Mouse (Mus musculus): ENCODE results near the gene Ptprs. TPM values are rescaled to one million over a fixed set of nuclear protein-coding genes. Genes with fewer than 3 reads are reported as not detected.

Gene Ptprs
- polyA plus RNA-seq, 1 experiment from 2014 or later, result 80.1 TPM

- 34% methylated on average over 8 of the region's 8 CpGs for WGBS
- no peak for DNase-seq (ENCODE audit: low spot score)
- H3K4me1 ChIP-seq (ENCODE audit: control insufficient read depth, insufficient read depth, low read length), result no peaks in the 10 kb centered on the region
- no peak for ATAC-seq (replicated peaks; ENCODE audit: insufficient number of reproducible peaks, low FRiP score, low TSS enrichment, low read depth)
- no peaks in the 10 kb centered on the region for H3K27me3 ChIP-seq (ENCODE audit: control insufficient read depth, insufficient read depth, low read length)
- no peak overlapping the region for H3K27ac ChIP-seq (replicated peaks; ENCODE audit: low read depth, low read length)
- H3K4me3 ChIP-seq (ENCODE audit: low read depth, low read length), result no peak overlapping the region
- peaks cover 28% of the 10 kb centered on the region for H3K36me3 ChIP-seq (replicated peaks; ENCODE audit: control insufficient read depth, insufficient read depth, low read depth, low read length)
- H3K9ac ChIP-seq (replicated peaks; ENCODE audit: low read length), result no peak overlapping the region
- no peak overlapping the region for H3K4me2 ChIP-seq (ENCODE audit: low read depth, low read length)
- H3K9me3 ChIP-seq (replicated peaks; ENCODE audit: control insufficient read depth, low read length), result no peaks in the 10 kb centered on the region
Observed at GRCm38 (mm10) chr17:56409759-56410158, 66.5 kb downstream of the Ptprs start.

GRCm38 (mm10) chr17:56408965-56409625, 67.2 kb downstream of the Ptprs start:
- no peaks in the 10 kb centered on the region for H3K4me1 ChIP-seq (ENCODE audit: control insufficient read depth, insufficient read depth, low read length)
- 44% methylated on average over 13 of the region's 13 CpGs for WGBS
- no peaks in the 10 kb centered on the region for H3K9me3 ChIP-seq (replicated peaks; ENCODE audit: control insufficient read depth, low read length)
- H3K36me3 ChIP-seq (replicated peaks; ENCODE audit: control insufficient read depth, insufficient read depth, low read depth, low read length), result peaks cover 24% of the 10 kb centered on the region
- no peak overlapping the region for H3K9ac ChIP-seq (replicated peaks; ENCODE audit: low read length)
- no peak for ATAC-seq (replicated peaks; ENCODE audit: insufficient number of reproducible peaks, low FRiP score, low TSS enrichment, low read depth)
- H3K27ac ChIP-seq (replicated peaks; ENCODE audit: low read depth, low read length), result no peak overlapping the region
- no peaks in the 10 kb centered on the region for H3K27me3 ChIP-seq (ENCODE audit: control insufficient read depth, insufficient read depth, low read length)
- no peak for DNase-seq (ENCODE audit: low spot score)
- no peak overlapping the region for H3K4me3 ChIP-seq (ENCODE audit: low read depth, low read length)
- H3K4me2 ChIP-seq (ENCODE audit: low read depth, low read length), result no peak overlapping the region

GRCm38 (mm10) chr17:56407379-56407778, 68.9 kb downstream of the Ptprs start:
- WGBS, result 41% methylated on average over 8 of the region's 8 CpGs

GRCm38 (mm10) chr17:56406878-56407277, 69.4 kb downstream of the Ptprs start:
- no peaks in the 10 kb centered on the region for H3K27me3 ChIP-seq (ENCODE audit: control insufficient read depth, insufficient read depth, low read length)
- H3K36me3 ChIP-seq (replicated peaks; ENCODE audit: control insufficient read depth, insufficient read depth, low read depth, low read length), result peaks cover 9% of the 10 kb centered on the region
- no peak overlapping the region for H3K4me3 ChIP-seq (ENCODE audit: low read depth, low read length)
- no peak overlapping the region for H3K4me2 ChIP-seq (ENCODE audit: low read depth, low read length)
- DNase-seq (ENCODE audit: low spot score) (peak; percentile 11), ATAC-seq (replicated peaks; ENCODE audit: insufficient number of reproducible peaks, low FRiP score, low TSS enrichment, low read depth) (no peak)
- H3K9me3 ChIP-seq (replicated peaks; ENCODE audit: control insufficient read depth, low read length), result no peaks in the 10 kb centered on the region
- WGBS, result 61% methylated on average over 4 of the region's 4 CpGs
- no peaks in the 10 kb centered on the region for H3K4me1 ChIP-seq (ENCODE audit: control insufficient read depth, insufficient read depth, low read length)
- H3K9ac ChIP-seq (replicated peaks; ENCODE audit: low read length), result no peak overlapping the region; the same call in 1 of the 2 replicates
- H3K27ac ChIP-seq (replicated peaks; ENCODE audit: low read depth, low read length), result no peak overlapping the region

More at GRCm38 (mm10) chr17:56407379-56407778, 68.9 kb downstream of the Ptprs start:
- no peak overlapping the region; the same call in 1 of the 2 replicates for H3K9ac ChIP-seq (replicated peaks; ENCODE audit: low read length)
- no peak overlapping the region for H3K4me3 ChIP-seq (ENCODE audit: low read depth, low read length)
- DNase-seq (ENCODE audit: low spot score), result no peak
- no peak overlapping the region for H3K4me2 ChIP-seq (ENCODE audit: low read depth, low read length)
- H3K4me1 ChIP-seq (ENCODE audit: control insufficient read depth, insufficient read depth, low read length), result no peaks in the 10 kb centered on the region
- H3K27ac ChIP-seq (replicated peaks; ENCODE audit: low read depth, low read length), result no peak overlapping the region
- H3K9me3 ChIP-seq (replicated peaks; ENCODE audit: control insufficient read depth, low read length), result no peaks in the 10 kb centered on the region
- no peak for ATAC-seq (replicated peaks; ENCODE audit: insufficient number of reproducible peaks, low FRiP score, low TSS enrichment, low read depth)
- no peaks in the 10 kb centered on the region for H3K27me3 ChIP-seq (ENCODE audit: control insufficient read depth, insufficient read depth, low read length)
- H3K36me3 ChIP-seq (replicated peaks; ENCODE audit: control insufficient read depth, insufficient read depth, low read depth, low read length), result peaks cover 14% of the 10 kb centered on the region

- Histone ChIP-seq H3K4me1 (ENCODE audit: control insufficient read depth, insufficient read depth, low read length) (no peaks in the 10 kb centered on the region), H3K36me3 (replicated peaks; ENCODE audit: control insufficient read depth, insufficient read depth, low read depth, low read length) (peaks cover 8% of the 10 kb centered on the region), H3K27ac (replicated peaks; ENCODE audit: low read depth, low read length) (no peak overlapping the region), H3K27me3 (ENCODE audit: control insufficient read depth, insufficient read depth, low read length) (no peaks in the 10 kb centered on the region), H3K4me2 (ENCODE audit: low read depth, low read length) (no peak overlapping the region), H3K9ac (replicated peaks; ENCODE audit: low read length) (no peak overlapping the region; the same call in 1 of the 2 replicates), H3K9me3 (replicated peaks; ENCODE audit: control insufficient read depth, low read length) (no peaks in the 10 kb centered on the region), H3K4me3 (ENCODE audit: low read depth, low read length) (no peak overlapping the region)
- WGBS, result 82% methylated on average over 14 of the region's 14 CpGs
- no peak for DNase-seq (ENCODE audit: low spot score)
- ATAC-seq (replicated peaks; ENCODE audit: insufficient number of reproducible peaks, low FRiP score, low TSS enrichment, low read depth), result no peak
Observed at GRCm38 (mm10) chr17:56405856-56406840, 70.1 kb downstream of the Ptprs start.

GRCm38 (mm10) chr17:56405341-56405740, 70.9 kb downstream of the Ptprs start:
- Histone ChIP-seq H3K4me1 (ENCODE audit: control insufficient read depth, insufficient read depth, low read length) (no peaks in the 10 kb centered on the region), H3K36me3 (replicated peaks; ENCODE audit: control insufficient read depth, insufficient read depth, low read depth, low read length) (peaks cover 5% of the 10 kb centered on the region; the same call in 1 of the 2 replicates), H3K27ac (replicated peaks; ENCODE audit: low read depth, low read length) (no peak overlapping the region), H3K9ac (replicated peaks; ENCODE audit: low read length) (no peak overlapping the region), H3K9me3 (replicated peaks; ENCODE audit: control insufficient read depth, low read length) (no peaks in the 10 kb centered on the region), H3K4me3 (ENCODE audit: low read depth, low read length) (no peak overlapping the region), H3K4me2 (ENCODE audit: low read depth, low read length) (no peak overlapping the region), H3K27me3 (ENCODE audit: control insufficient read depth, insufficient read depth, low read length) (no peaks in the 10 kb centered on the region)
- 90% methylated on average over 3 of the region's 3 CpGs for WGBS
- ATAC-seq (replicated peaks; ENCODE audit: insufficient number of reproducible peaks, low FRiP score, low TSS enrichment, low read depth) (no peak), DNase-seq (ENCODE audit: low spot score) (no peak)

- Histone ChIP-seq H3K9ac (replicated peaks; ENCODE audit: low read length) (no peak overlapping the region), H3K9me3 (replicated peaks; ENCODE audit: control insufficient read depth, low read length) (no peaks in the 10 kb centered on the region), H3K36me3 (replicated peaks; ENCODE audit: control insufficient read depth, insufficient read depth, low read depth, low read length) (peaks cover 14% of the 10 kb centered on the region; the same call in 1 of the 2 replicates), H3K27ac (replicated peaks; ENCODE audit: low read depth, low read length) (no peak overlapping the region), H3K4me3 (ENCODE audit: low read depth, low read length) (no peak overlapping the region), H3K4me1 (ENCODE audit: control insufficient read depth, insufficient read depth, low read length) (no peaks in the 10 kb centered on the region), H3K27me3 (ENCODE audit: control insufficient read depth, insufficient read depth, low read length) (no peaks in the 10 kb centered on the region), H3K4me2 (ENCODE audit: low read depth, low read length) (no peak overlapping the region)
- DNase-seq (ENCODE audit: low spot score) (no peak), ATAC-seq (replicated peaks; ENCODE audit: insufficient number of reproducible peaks, low FRiP score, low TSS enrichment, low read depth) (no peak)
- WGBS, result 93% methylated on average over 4 of the region's 4 CpGs
Observed at GRCm38 (mm10) chr17:56401051-56401521, 75.2 kb downstream of the Ptprs start.
